Mouse (Mus musculus): ENCODE data around the gene Krtap4-8. TPM values are rescaled to one million over a fixed set of nuclear protein-coding genes. Genes with fewer than 3 reads are reported as not detected.
"Not testable (repeated sequence)": the region's sequence is repeated elsewhere in the genome, so short reads cannot be mapped to it uniquely, and the experiment has no call there.

The Krtap4-8 gene
- total RNA-seq (2021) = not detected
- long read RNA-seq, experiment 1 = 0 reads
- long read RNA-seq, experiment 2 = 0 reads

DNA sequence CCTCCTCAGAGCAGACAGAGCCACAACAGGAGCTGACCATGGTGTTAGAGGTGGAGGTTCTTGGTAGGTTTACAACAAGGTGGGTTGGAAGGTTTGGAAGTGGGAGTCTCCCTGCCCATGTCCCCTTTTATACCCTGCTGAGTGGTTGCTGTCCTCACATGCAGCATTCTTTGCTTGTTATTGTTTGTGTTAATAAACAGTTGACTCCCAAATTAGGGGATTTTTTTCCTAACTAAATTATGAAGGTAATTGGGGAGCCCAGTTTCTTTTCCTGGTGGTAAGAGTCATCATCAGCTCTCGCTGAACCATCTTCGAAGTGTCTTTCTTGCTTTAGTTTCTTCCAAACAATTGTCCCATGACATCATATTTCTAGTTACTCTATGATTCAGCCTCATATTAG is at the start of gene Krtap4-8:
Krtap4-8 (minus strand) TSS at position 101 of the 400 bp plus-strand sequence.
- no peak for DNase-seq (ENCODE audit: low spot score in 2 of 2)

DNA sequence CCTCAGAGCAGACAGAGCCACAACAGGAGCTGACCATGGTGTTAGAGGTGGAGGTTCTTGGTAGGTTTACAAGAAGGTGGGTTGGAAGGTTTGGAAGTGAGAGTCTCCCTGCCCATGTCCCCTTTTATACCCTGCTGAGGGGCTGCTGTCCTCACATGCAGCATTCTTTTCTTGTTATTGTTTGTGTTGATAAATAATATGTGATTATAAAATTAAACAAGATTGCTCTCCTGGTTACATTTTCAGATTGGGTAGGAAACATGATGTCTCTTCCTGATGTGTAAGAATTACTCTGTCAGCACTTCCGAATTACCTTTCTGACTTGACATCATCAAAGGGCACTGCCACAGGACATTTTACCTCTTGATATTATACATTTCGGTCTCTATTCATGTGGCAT is 35.1 kb upstream of the Krtap4-8 start, which contains the start of gene Gm11564:
Gm11564 (minus strand) TSS at position 101 of the 400 bp plus-strand sequence.
- DNase-seq (ENCODE audit: low spot score in 2 of 2) = not testable (repeated sequence)

DNA sequence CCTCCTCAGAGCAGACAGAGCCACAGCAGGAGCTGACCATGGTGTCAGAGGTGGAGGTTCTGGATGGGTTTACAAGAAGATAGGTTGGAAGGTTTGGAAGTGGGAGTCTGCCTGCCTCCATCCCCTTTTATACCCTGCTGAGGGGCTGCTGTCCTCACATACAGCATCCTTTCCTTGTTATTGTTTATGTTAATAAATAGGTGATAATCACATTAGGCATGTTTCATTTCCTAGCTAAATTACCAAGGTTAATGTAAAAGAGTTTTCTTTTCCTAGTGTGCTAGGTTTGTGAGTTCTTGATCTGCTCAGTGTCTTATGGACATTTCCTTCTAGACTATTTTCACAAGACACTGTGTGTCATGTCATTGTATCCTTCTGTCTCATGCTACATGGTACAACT is 29.3 kb upstream of the Krtap4-8 start, which contains the start of gene Krtap4-13:
Krtap4-13 (minus strand) TSS at position 101 of the 400 bp plus-strand sequence.
- DNase-seq (ENCODE audit: low spot score in 2 of 2) = not testable (repeated sequence)

DNA sequence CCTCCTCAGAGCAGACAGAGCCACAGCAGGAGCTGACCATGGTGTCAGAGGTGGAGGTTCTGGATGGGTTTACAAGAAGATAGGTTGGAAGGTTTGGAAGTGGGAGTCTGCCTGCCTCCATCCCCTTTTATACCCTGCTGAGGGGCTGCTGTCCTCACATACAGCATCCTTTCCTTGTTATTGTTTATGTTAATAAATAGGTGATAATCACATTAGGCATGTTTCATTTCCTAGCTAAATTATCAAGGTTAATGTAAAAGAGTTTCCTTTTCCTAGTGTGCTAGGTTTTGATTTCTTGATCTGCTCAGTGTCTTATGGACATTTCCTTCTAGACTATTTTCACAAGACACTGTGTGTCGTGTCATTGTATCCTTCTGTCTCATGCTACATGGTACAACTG is 23.8 kb upstream of the Krtap4-8 start, which contains the start of gene Gm11554:
Gm11554 (minus strand) TSS at position 101 of the 400 bp plus-strand sequence.
- not testable (repeated sequence) for DNase-seq (ENCODE audit: low spot score in 2 of 2)

DNA sequence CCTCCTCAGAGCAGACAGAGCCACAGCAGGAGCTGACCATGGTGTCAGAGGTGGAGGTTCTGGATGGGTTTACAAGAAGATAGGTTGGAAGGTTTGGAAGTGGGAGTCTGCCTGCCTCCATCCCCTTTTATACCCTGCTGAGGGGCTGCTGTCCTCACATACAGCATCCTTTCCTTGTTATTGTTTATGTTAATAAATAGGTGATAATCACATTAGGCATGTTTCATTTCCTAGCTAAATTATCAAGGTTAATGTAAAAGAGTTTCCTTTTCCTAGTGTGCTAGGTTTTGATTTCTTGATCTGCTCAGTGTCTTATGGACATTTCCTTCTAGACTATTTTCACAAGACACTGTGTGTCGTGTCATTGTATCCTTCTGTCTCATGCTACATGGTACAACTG is 18.3 kb upstream of the Krtap4-8 start, which contains the start of gene Gm11569:
Gm11569 (minus strand) TSS at position 101 of the 400 bp plus-strand sequence.
- DNase-seq (ENCODE audit: low spot score in 2 of 2) = not testable (repeated sequence)

- no peak for DNase-seq (ENCODE audit: low spot score in 2 of 2)
Observed at GRCm38 (mm10) chr11:99793367-99793766, 12.9 kb upstream of the Krtap4-8 start, which contains the start of gene Gm11596. Gene Gm11596 (minus strand): TSS chr11:99793467.

- DNase-seq (ENCODE audit: low spot score in 2 of 2) = not testable (repeated sequence)
Observed at GRCm38 (mm10) chr11:99784900-99785299, 4.4 kb upstream of the Krtap4-8 start, which contains the start of gene Krtap4-9. Gene Krtap4-9 (plus strand): TSS chr11:99785200.

DNA sequence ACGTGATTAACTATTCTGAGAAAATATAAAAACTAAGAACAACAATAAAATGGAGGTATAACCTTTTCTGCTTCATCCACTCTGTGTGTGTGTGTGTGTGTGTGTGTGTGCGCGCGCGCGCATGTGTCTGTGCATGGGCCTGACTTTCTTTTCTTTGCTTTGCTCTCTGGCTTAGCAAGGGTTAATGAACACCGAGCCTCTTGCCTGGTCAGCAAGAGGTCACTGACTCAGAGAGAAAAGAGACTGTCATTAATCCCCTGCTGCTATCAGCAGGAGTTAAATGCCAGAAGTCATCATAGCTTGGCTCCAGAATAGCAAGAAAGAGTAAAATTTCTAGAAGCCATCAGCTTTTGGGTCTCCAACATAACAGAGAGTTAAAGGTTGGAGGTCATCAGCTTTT is 2.1 kb downstream of the Krtap4-8 start:
- DNase-seq (ENCODE audit: low spot score in 2 of 2) = no peak

DNA sequence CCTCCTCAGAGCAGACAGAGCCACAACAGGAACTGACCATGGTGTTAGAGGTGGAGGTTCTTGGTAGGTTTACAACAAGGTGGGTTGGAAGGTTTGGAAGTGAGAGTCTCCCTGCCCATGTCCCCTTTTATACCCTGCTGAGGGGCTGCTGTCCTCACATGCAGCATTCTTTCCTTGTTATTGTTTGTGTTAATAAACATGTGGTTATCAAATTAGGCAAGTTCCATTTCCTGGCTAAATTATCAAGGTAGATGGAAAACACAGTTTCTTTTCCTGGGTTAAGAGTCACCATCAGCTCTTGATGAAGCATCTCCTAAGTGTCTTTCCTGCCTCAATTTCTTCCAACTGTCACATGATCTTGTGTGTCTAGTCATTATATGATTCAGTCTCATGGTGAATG is 7.7 kb downstream of the Krtap4-8 start, which contains the start of gene Gm11595:
Gm11595 (minus strand) TSS at position 101 of the 400 bp plus-strand sequence.
- not testable (repeated sequence) for DNase-seq (ENCODE audit: low spot score in 2 of 2)

DNA sequence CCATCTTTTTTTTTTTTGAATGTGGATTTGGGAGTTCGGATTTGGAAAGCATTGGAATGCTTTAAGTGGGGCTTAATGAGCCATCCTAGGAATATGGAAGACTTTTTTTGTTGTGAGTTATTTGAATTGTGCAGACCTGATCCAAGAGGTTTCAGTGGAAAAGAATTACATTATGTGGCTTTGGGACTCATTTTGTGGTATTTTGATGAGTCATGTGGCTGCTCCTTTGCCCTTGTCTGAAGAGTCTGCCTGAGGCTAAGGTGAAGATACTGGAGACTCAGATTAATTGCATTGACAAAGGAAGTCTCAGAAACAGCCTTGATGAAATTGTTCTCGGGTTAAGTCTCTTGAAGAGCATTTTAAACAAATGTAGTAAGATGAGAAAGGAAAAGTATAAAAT is 12.1 kb downstream of the Krtap4-8 start:
- DNase-seq (ENCODE audit: low spot score in 2 of 2) = no peak

GRCm38 (mm10) chr11:99758877-99759276 is 21.6 kb downstream of the Krtap4-8 start:
- DNase-seq (ENCODE audit: low spot score in 2 of 2) = no peak

- DNase-seq (ENCODE audit: low spot score in 2 of 2) = no peak
Observed at GRCm38 (mm10) chr11:99743985-99744384, 36.5 kb downstream of the Krtap4-8 start.

- DNase-seq (ENCODE audit: low spot score in 2 of 2) = no peak
Observed at GRCm38 (mm10) chr11:99734190-99734589, 46.3 kb downstream of the Krtap4-8 start, which contains the start of gene Gm14180. Gene Gm14180 (minus strand): TSS chr11:99734290.

Other genes starting within 250 kb of the Krtap4-8 start
- gene Krt40, start 237.5 kb downstream of the Krtap4-8 start, total RNA-seq (2021) = not detected
- gene Krtap3-3, start 229.8 kb downstream of the Krtap4-8 start, total RNA-seq (2021) = not detected
- gene Krtap3-2, start 223.9 kb downstream of the Krtap4-8 start, total RNA-seq (2021) = not detected
- not detected for gene Gm11939, start 221.2 kb downstream of the Krtap4-8 start, total RNA-seq (2021)
- not detected for gene Krtap3-1, start 214.1 kb downstream of the Krtap4-8 start, total RNA-seq (2021)
- not detected for gene Krtap1-5, start 199.7 kb downstream of the Krtap4-8 start, total RNA-seq (2021)
- not detected for gene Krtap1-4, start 197.1 kb downstream of the Krtap4-8 start, total RNA-seq (2021)
- not detected for gene Krtap1-3, start 189.4 kb downstream of the Krtap4-8 start, total RNA-seq (2021)
- gene Krtap9-3, start 182.6 kb downstream of the Krtap4-8 start, total RNA-seq (2021) = not detected
- gene Gm11938, start 177.4 kb downstream of the Krtap4-8 start, total RNA-seq (2021) = not detected
- not detected for gene Gm11937, start 170.5 kb downstream of the Krtap4-8 start, total RNA-seq (2021)
- gene Krtap2-4, start 165.9 kb downstream of the Krtap4-8 start, total RNA-seq (2021) = not detected
- not detected for gene Gm11562, start 160.3 kb downstream of the Krtap4-8 start, total RNA-seq (2021)
- not detected for gene Krtap4-1, start 152.5 kb downstream of the Krtap4-8 start, total RNA-seq (2021)
- not detected for gene Krtap4-2, start 145.6 kb downstream of the Krtap4-8 start, total RNA-seq (2021)
- not detected for gene Krtap4-7, start 136.6 kb downstream of the Krtap4-8 start, total RNA-seq (2021)
- not detected for gene Gm11555, start 130.5 kb downstream of the Krtap4-8 start, total RNA-seq (2021)
- not detected for gene Gm11563, start 121.7 kb downstream of the Krtap4-8 start, total RNA-seq (2021)
- not detected for gene Krtap4-6, start 114.7 kb downstream of the Krtap4-8 start, total RNA-seq (2021)
- not detected for gene Gm14190, start 90.0 kb downstream of the Krtap4-8 start, total RNA-seq (2021)
- not detected for gene Gm14180, start 46.4 kb downstream of the Krtap4-8 start, total RNA-seq (2021)
- gene Gm11595, start 7.8 kb downstream of the Krtap4-8 start, total RNA-seq (2021) = not detected
- gene Krtap4-9, start 4.5 kb upstream of the Krtap4-8 start, total RNA-seq (2021) = not detected
- gene Gm11596, start 12.8 kb upstream of the Krtap4-8 start, total RNA-seq (2021) = not detected
- gene Gm11569, start 18.2 kb upstream of the Krtap4-8 start, total RNA-seq (2021) = not detected
- not detected for gene Gm11554, start 23.7 kb upstream of the Krtap4-8 start, total RNA-seq (2021)
- gene Krtap4-13, start 29.2 kb upstream of the Krtap4-8 start, total RNA-seq (2021) = not detected
- not detected for gene Gm11564, start 35.0 kb upstream of the Krtap4-8 start, total RNA-seq (2021)
- gene 2300003K06Rik, start 57.4 kb upstream of the Krtap4-8 start, total RNA-seq (2021) = not detected
- not detected for gene Krtap4-16, start 70.9 kb upstream of the Krtap4-8 start, total RNA-seq (2021)
- not detected for gene Gm11568, start 77.2 kb upstream of the Krtap4-8 start, total RNA-seq (2021)
- not detected for gene Gm11559, start 83.8 kb upstream of the Krtap4-8 start, total RNA-seq (2021)
- gene Krtap9-1, start 92.7 kb upstream of the Krtap4-8 start, total RNA-seq (2021) = not detected
- not detected for gene Gm11567, start 98.5 kb upstream of the Krtap4-8 start, total RNA-seq (2021)
- gene Krtap31-1, start 127.2 kb upstream of the Krtap4-8 start, total RNA-seq (2021) = not detected
- gene Gm11565, start 134.0 kb upstream of the Krtap4-8 start, total RNA-seq (2021) = not detected
- not detected for gene Krtap31-2, start 155.6 kb upstream of the Krtap4-8 start, total RNA-seq (2021)
- not detected for gene Krtap9-5, start 167.8 kb upstream of the Krtap4-8 start, total RNA-seq (2021)
- not detected for gene Krtap29-1, start 198.3 kb upstream of the Krtap4-8 start, total RNA-seq (2021)
- gene Krtap16-1, start 205.9 kb upstream of the Krtap4-8 start, total RNA-seq (2021) = not detected
- not detected for gene Krtap17-1, start 213.3 kb upstream of the Krtap4-8 start, total RNA-seq (2021)
- not detected for gene Krt33a, start 235.5 kb upstream of the Krtap4-8 start, total RNA-seq (2021)
- gene Krt33b, start 249.2 kb upstream of the Krtap4-8 start, total RNA-seq (2021) = not detected